In the genomic region with DNA sequence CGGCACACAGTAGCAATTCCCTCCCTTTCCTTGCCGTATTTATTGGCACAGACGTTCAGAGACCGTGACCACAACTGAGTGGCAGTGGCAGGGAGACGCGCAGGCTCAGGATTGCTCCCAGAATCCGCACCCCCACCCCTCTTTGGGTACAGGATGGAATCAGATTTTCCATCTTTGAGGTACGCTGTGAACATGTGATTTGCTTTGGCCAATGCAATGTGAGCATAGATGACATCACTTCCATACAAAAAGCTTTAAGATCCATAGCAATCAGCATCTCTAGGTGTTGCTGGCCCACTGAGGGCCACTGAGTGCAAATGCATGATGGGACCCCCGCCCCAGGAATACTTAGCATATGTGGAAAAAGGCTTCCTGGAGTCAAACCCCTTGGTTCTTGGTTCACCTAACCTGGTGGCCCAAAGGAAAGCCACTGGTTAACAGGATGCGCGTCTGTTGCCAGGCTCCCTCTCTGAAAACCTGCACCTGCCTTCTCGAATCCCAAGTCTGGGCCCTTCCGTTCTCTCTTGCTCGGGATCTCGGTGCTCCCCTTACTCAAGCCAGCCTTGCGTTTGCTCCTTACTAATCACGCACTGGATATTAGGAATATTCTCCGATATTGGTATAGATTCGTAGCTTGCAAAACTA, we compare ENCODE assay signal across 8 mouse cellular contexts. TPM values are rescaled to one million over a fixed set of nuclear protein-coding genes. Genes with fewer than 3 reads are reported as not detected.
A peak's percentile ranks its signal among the peaks of the same experiment; 100 is the strongest.
DNase-seq lines count a peak whose midpoint lies in the region; ATAC-seq and TF ChIP-seq lines count a peak whose summit lies in the region.

No protein-coding gene starts in this region.

- H3K4me1 ChIP-seq in heart, embryonic 15.5 days (replicated peaks): peaks cover 28% of the 10 kb centered on the region

- peak overlapping the region; percentile 2; the same call in 1 of the 2 replicates for H3K9ac ChIP-seq in heart, embryonic 15.5 days

- no peak overlapping the region for H3ac ChIP-seq in myocyte (ENCODE audit: control insufficient read depth, insufficient read length)

- no peaks in the 10 kb centered on the region for H3K36me3 ChIP-seq in heart, embryonic 15.5 days
- H3K36me3 ChIP-seq in myocyte (ENCODE audit: control insufficient read depth, insufficient read depth): no peaks in the 10 kb centered on the region

- no peak for ATAC-seq in heart, embryonic 15.5 days (replicated peaks; ENCODE audit: insufficient number of reproducible peaks, insufficient read depth, low FRiP score, low read depth)

- DNase-seq in ovary, postnatal 36 days (ENCODE audit: low spot score): peak; percentile 14
- no peak for DNase-seq in ovary, postnatal 14 days (ENCODE audit: low spot score)
- DNase-seq in cerebellum, adult 9-10 months: peak; percentile 73
- peak; percentile 66 to 74 for DNase-seq in left cerebral cortex, adult 9 months (ENCODE audit: low spot score in 2 of 2)
- no peak for DNase-seq in spleen, postnatal 10 days (ENCODE audit: low spot score in 2 of 2)
- DNase-seq in testis, postnatal 14 days (ENCODE audit: low spot score): no peak

- H3K27me3 ChIP-seq in heart, embryonic 15.5 days: no peaks in the 10 kb centered on the region
- no peaks in the 10 kb centered on the region for H3K27me3 ChIP-seq in myocyte (ENCODE audit: control insufficient read depth, insufficient read depth, insufficient read length)

- H3K9me3 ChIP-seq in heart, embryonic 15.5 days (replicated peaks): no peaks in the 10 kb centered on the region

- no peak for TF ChIP-seq POLR2A in myocyte (IDR thresholded peaks at IDR 0.05; ENCODE audit: insufficient read length, low read depth)

- 0 out of 2 replicates have a peak overlapping the region, but pooled peaks have one; percentile 85 for H3K27ac ChIP-seq in heart, embryonic 15.5 days

- WGBS in heart, embryonic 15.5 days: 28% methylated on average over 19 of the region's 19 CpGs

- H3K79me2 ChIP-seq in myocyte (ENCODE audit: control insufficient read depth, insufficient read depth): no peaks in the 10 kb centered on the region

- peak overlapping the region; percentile 83 for H3K4me2 ChIP-seq in heart, embryonic 15.5 days
- H3K4me2 ChIP-seq in myocyte (ENCODE audit: low read depth): peak overlapping the region; percentile 90

- peak overlapping the region; percentile 63 for H3K4me3 ChIP-seq in heart, embryonic 15.5 days
- peak overlapping the region; percentile 33 for H3K4me3 ChIP-seq in myocyte

TF ChIP-seq in myocyte, 11 proteins besides CTCF, POLR2A, EP300 and RAD21:
- TF ChIP-seq TCF3 (IDR thresholded peaks at IDR 0.05; ENCODE audit: insufficient read length, low read depth): no peak
- TF ChIP-seq REST (IDR thresholded peaks at IDR 0.05; ENCODE audit: insufficient read depth, insufficient read length): no peak
- TF ChIP-seq MYOD1 (IDR thresholded peaks at IDR 0.05; ENCODE audit: control insufficient read depth in 1 of 3, insufficient read length in 2 of 3, low read depth in 2 of 3): no peak
- no peak for TF ChIP-seq MAX (IDR thresholded peaks at IDR 0.05; ENCODE audit: low read depth)
- TF ChIP-seq SRF (IDR thresholded peaks at IDR 0.05; ENCODE audit: control insufficient read depth, insufficient read length, low read depth): no peak

RNA-seq across cellular contexts. Expression of a gene that starts 8.7 kb away (rescaled TPM):
- 13.8 and 36.7 TPM in 2 replicates for polyA plus RNA-seq in heart, embryonic 15.5 days (2015; fragmentation: Nextera tagmentation; extraction: Ambion mirVana)
- 10.0 TPM for polyA plus RNA-seq in myocyte (2012; fragmentation: generic; extraction: Trizol)

RNA-seq across cellular contexts. Expression of a gene that starts 48.3 kb away (rescaled TPM):
- 52.1 and 65.7 TPM in 2 replicates for polyA plus RNA-seq in heart, embryonic 15.5 days (2015; fragmentation: Nextera tagmentation; extraction: Ambion mirVana)
- polyA plus RNA-seq in myocyte (2012; fragmentation: generic; extraction: Trizol): 26.1 TPM

RNA-seq across cellular contexts. Expression of a gene that starts 48.7 kb away (rescaled TPM):
- 0.27 TPM in 1 of 2 replicates, not detected in the other for polyA plus RNA-seq in heart, embryonic 15.5 days (2015; fragmentation: Nextera tagmentation; extraction: Ambion mirVana)
- polyA plus RNA-seq in myocyte (2012; fragmentation: generic; extraction: Trizol): 3.2 TPM

Comparison
In these comparisons a context has a peak if more than half of its experiments do, and no peak if none do; other contexts are left out.
1. DNase-seq: peak in ovary, postnatal 36 days (single experiment), cerebellum, adult 9-10 months (single experiment) and left cerebral cortex, adult 9 months (2 of 2); none in ovary, postnatal 14 days (single experiment), spleen, postnatal 10 days (0 of 2) and testis, postnatal 14 days (single experiment).